Mouse (Mus musculus) heart, adult 2 months (tissue): Measurements from ENCODE around the gene Cela1. TPM values are rescaled to one million over a fixed set of nuclear protein-coding genes. Genes with fewer than 3 reads are reported as not detected.

Source experiments
- DNase-seq, 2 experiments: peaks; one replicate each; pipeline ENCODE4 v3.0.0; 2021
- H3K27ac ChIP-seq: fragments of 200-600 bp; 2 replicates; pipeline ENCODE4 v1.8.1; 2022
- H3K27me3 ChIP-seq: fragments of 200-500 bp; 2 replicates; pipeline ENCODE4 v1.6.1; 2012; ENCODE audit warnings: mild to moderate bottlenecking, low read length, inconsistent platforms, mixed read lengths; ENCODE audit not compliant: control insufficient read depth, insufficient read depth
- H3K36me3 ChIP-seq: fragments of 200-500 bp; 2 replicates; pipeline ENCODE4 v1.6.1; 2012; ENCODE audit warnings: low read length, inconsistent platforms; ENCODE audit not compliant: control insufficient read depth, insufficient read depth
- H3K4me1 ChIP-seq: fragments of 200-500 bp; 2 replicates; pipeline ENCODE4 v1.6.1; 2011; ENCODE audit warnings: low read length; ENCODE audit not compliant: control insufficient read depth, insufficient read depth
- H3K4me3 ChIP-seq: fragments of 200-600 bp; 2 replicates; pipeline ENCODE4 v1.8.1; 2022
- H3K79me2 ChIP-seq: fragments of 200-500 bp; replicated peaks from 2 replicates; pipeline ENCODE4 v1.6.1; 2012; ENCODE audit warnings: mild to moderate bottlenecking, inconsistent platforms, low read length, moderate library complexity, mixed read lengths; ENCODE audit not compliant: control insufficient read depth, insufficient read depth
- H3K9ac ChIP-seq: fragments of 200-500 bp; 2 replicates; pipeline ENCODE4 v1.6.1; 2012; ENCODE audit warnings: low read depth, mild to moderate bottlenecking, control low read depth, inconsistent platforms, low read length, mixed read lengths
- CTCF ChIP-seq: fragments of 200-600 bp; IDR thresholded peaks from 2 replicates; pipeline ENCODE4 v1.8.1; 2022; ENCODE audit warnings: antibody characterized with exemption, mild to moderate bottlenecking, moderate library complexity
- EP300 ChIP-seq: fragments of 200-500 bp; IDR thresholded peaks from 2 replicates; pipeline ENCODE4 v1.6.1; 2011; ENCODE audit warnings: low read depth, low read length, control low read depth; ENCODE audit not compliant: insufficient read depth
- POLR2A ChIP-seq: fragments of 200-500 bp; IDR thresholded peaks from 2 replicates; pipeline ENCODE4 v1.6.1; 2011; ENCODE audit warnings: mild to moderate bottlenecking, low read depth, low read length, control low read depth; ENCODE audit not compliant: insufficient read depth
- WGBS: fragments of 180-500 bp; shearing (Covaris S2); methylation state at CpG from one replicate; pipeline ENCODE4 v1.1.7; 2018; 5-methylcytosine and 5-hydroxymethylcytosine counted together
- intact Hi-C: fragments of 180-260 bp; cut with DNase I; formaldehyde crosslinking; loops from one replicate; pipeline ENCODE4 v1.15.1; 2025
- polyA plus RNA-seq: library from polyadenylated mRNA; depleted of rRNA; stranded (reverse); fragments of >200 nt; gene quantifications from 2 replicates; pipeline ENCODE4 v1.2.3, GENCODE M21; 2012
- total RNA-seq, 2 experiments: library from RNA; stranded (reverse); gene quantifications; 2 replicates each; pipeline ENCODE4 v1.2.3; 2021

The Cela1 gene
- total and polyA plus RNA-seq, 3 experiments = 0.78 to 1.3 (median 1.0) TPM

DNA sequence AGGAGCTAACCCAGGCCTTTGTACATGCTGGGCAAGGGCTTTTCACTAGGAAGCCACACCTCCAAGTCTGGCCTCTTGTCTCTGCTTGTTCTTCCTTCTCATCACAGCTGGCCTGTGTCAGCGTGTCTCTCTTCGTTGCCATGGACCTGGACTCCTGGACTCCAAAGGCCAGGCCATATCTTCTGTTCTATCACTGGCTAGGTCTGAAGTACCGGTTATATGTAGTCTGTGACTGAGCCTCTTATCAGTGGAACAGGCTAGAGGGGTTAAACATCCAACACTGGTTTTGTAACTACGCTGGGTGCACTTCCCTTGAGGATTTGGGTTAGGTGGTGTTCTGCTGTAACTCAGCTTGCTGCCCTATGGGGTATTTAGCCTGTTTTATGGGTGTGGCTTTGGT, 34.3 kb upstream of the Cela1 start:
- Histone ChIP-seq H3K27me3 (peaks cover 2% of the 10 kb centered on the region), H3K27ac (no peak overlapping the region), H3K4me3 (no peak overlapping the region), H3K79me2 (no peaks in the 10 kb centered on the region), H3K9ac (no peak overlapping the region), H3K4me1 (no peaks in the 10 kb centered on the region), H3K36me3 (no peaks in the 10 kb centered on the region)
- WGBS = 50% methylated on average over 4 of the region's 4 CpGs
- TF ChIP-seq EP300 = no peak
- TF ChIP-seq POLR2A = no peak
- TF ChIP-seq CTCF = no peak
- DNase-seq = no peak
- intact Hi-C loops = no loop called here

DNA sequence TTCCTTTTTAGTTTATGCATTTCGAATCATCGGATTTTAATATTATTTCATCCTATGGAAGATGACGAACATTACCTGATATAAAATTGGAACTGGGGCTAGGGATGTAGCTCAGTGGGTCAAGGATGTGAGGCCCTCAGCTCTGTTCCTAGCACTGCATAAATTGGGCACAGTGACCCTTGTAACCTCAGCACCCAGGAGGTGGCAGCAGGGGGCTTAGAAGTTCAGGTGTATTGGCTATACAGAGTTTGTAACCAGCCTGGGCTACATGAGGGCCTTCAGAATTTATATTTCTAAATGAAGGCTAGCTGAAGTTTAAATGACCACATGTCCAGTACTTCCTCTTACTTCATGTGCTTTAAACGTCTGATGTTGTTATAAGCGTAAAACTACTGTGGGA, 33.7 kb upstream of the Cela1 start:
- Histone ChIP-seq H3K79me2 (no peaks in the 10 kb centered on the region), H3K36me3 (no peaks in the 10 kb centered on the region), H3K4me3 (no peak overlapping the region), H3K4me1 (no peaks in the 10 kb centered on the region), H3K27me3 (peaks cover 2% of the 10 kb centered on the region), H3K27ac (no peak overlapping the region), H3K9ac (no peak overlapping the region)
- WGBS = 84% methylated on average over 5 of the region's 5 CpGs
- no peak for TF ChIP-seq POLR2A
- no peak for DNase-seq
- intact Hi-C loops = no loop called here

DNA sequence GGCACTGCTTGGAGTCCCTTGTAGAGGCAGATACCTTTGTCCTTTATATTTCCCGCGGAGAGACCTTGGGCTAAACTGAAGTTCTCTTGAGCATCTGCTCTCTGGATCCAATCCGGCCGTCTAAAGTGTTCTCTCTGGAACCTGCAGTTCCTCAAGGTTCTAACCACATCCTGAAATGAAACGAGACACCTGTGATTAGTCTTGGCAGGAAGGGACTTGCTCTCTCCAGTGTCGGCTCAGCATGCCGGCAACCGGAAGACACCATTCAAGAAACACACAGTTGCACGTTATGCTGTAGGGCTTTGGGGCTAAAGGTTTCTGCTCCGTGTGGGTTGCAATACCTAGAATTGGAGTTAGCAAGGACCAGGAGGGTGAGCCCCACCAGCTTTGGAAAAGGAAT, 32.3 kb upstream of the Cela1 start:
- Histone ChIP-seq H3K9ac (no peak overlapping the region), H3K36me3 (no peaks in the 10 kb centered on the region), H3K4me1 (no peaks in the 10 kb centered on the region), H3K79me2 (no peaks in the 10 kb centered on the region), H3K27ac (no peak overlapping the region), H3K27me3 (no peaks in the 10 kb centered on the region; the same call in 1 of the 2 replicates), H3K4me3 (no peak overlapping the region)
- WGBS = 82% methylated on average over 10 of the region's 10 CpGs
- TF ChIP-seq POLR2A (no peak), EP300 (no peak), CTCF (no peak)
- intact Hi-C loops = no loop called here
- no peak for DNase-seq

DNA sequence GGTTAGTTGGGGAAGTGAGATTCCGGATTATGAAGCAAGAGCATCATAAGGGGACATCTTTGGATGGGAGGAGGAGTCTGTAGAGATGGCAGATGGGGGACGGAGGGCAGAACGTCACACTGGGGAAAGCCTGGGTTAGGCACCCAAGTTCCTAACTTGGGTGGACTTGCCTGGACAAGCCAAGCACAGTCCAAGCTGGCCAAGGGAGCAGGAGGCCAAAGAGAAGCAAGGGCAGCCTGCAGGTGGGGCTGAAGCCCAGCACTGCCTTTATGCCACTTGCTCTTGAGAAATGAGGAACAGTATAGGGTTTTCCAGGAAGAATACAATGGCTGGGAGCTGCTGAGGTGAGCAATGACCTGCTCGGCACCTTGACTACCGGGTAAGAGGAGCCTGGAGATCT, 31.5 kb upstream of the Cela1 start:
- intact Hi-C loops = no loop called here
- Histone ChIP-seq H3K4me3 (no peak overlapping the region), H3K9ac (no peak overlapping the region), H3K36me3 (no peaks in the 10 kb centered on the region), H3K4me1 (no peaks in the 10 kb centered on the region), H3K79me2 (no peaks in the 10 kb centered on the region), H3K27ac (no peak overlapping the region), H3K27me3 (no peaks in the 10 kb centered on the region; the same call in 1 of the 2 replicates)
- WGBS = 97% methylated on average over 5 of the region's 5 CpGs
- no peak for DNase-seq
- TF ChIP-seq EP300 (no peak), POLR2A (no peak), CTCF (no peak)

DNA sequence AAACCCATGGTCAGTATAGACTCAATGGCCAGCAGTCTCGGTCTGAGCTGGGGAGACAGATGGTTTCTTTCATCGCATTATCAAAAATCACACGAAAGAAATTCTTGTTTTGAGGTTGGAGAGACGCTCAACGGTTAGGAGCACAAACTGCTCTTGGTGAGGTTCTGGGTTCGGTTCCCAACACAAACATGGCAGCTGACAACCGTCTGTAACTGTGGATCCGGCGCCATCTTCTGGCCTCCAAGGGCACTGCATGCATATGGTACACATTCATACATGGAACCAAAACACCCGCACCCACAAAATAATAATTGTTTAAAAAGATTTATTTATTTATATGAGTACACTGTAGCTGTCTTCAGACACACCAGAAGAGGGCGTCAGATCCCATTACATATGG, 30.9 kb upstream of the Cela1 start:
- no peak for DNase-seq
- Histone ChIP-seq H3K36me3 (no peaks in the 10 kb centered on the region), H3K27ac (no peak overlapping the region), H3K9ac (no peak overlapping the region), H3K79me2 (no peaks in the 10 kb centered on the region), H3K27me3 (no peaks in the 10 kb centered on the region; the same call in 1 of the 2 replicates), H3K4me3 (no peak overlapping the region), H3K4me1 (no peaks in the 10 kb centered on the region)
- TF ChIP-seq CTCF (peak; percentile 47), POLR2A (no peak)
- WGBS = 78% methylated on average over 11 of the region's 11 CpGs
- intact Hi-C loops = no loop called here

DNA sequence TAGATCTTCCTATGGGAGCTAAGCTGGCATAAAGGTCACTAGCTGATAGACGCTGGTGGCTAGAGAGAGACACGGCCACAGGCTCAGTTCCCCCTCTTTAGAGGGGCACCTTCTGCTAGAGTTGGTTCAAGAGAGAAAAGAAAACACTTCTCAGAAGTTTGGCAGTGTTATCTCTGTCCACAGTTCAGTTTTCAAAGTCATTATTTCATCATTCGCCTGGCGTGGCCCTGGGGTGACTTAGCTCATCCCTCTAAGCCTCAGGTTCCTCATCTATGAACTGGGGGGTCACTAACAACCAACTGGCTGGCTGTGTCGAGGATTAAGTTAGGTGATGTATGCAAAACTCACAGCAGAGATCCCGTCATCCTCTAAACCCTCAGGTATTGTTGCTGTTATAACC, 30.2 kb upstream of the Cela1 start:
- no peak overlapping the region for H3K4me3 ChIP-seq
- H3K9ac ChIP-seq = no peak overlapping the region
- H3K27ac ChIP-seq = no peak overlapping the region
- H3K36me3 ChIP-seq = no peaks in the 10 kb centered on the region
- no peaks in the 10 kb centered on the region; the same call in 1 of the 2 replicates for H3K27me3 ChIP-seq
- no peaks in the 10 kb centered on the region for H3K4me1 ChIP-seq
- TF ChIP-seq POLR2A (no peak), CTCF (no peak), EP300 (no peak)
- 73% methylated on average over 6 of the region's 6 CpGs for WGBS
- intact Hi-C loops = no loop called here
- DNase-seq = no peak
- no peaks in the 10 kb centered on the region for H3K79me2 ChIP-seq
